Mouse (Mus musculus) spleen, embryonic (tissue): ENCODE measurements around the gene Khdc1c.
"Not testable (repeated sequence)": the region's sequence is repeated elsewhere in the genome, so short reads cannot be mapped to it uniquely, and the experiment has no call there.

ENCODE experiments used
- CTCF ChIA-PET: fragments of 350-600 bp; sonication (Branson Sonifier 250); formaldehyde crosslinking; loops from one replicate; lab custom pipeline; 2022; lab: Charles Lee

The Khdc1c gene

GRCm38 (mm10) chr1:21368031-21368430, at the start of gene Khdc1c:
Gene Khdc1c, plus strand, starts transcription at chr1:21368331.
- CTCF ChIA-PET, result interaction anchor here (0.7 kb wide), 1 partner anchor 110 kb away, joined by 9 read pairs; no protein-coding TSS in a partner anchor

GRCm38 (mm10) chr1:21320271-21320670, 47.9 kb upstream of the Khdc1c start:
- CTCF ChIA-PET, result not testable (repeated sequence)

GRCm38 (mm10) chr1:21321656-21322055, 46.5 kb upstream of the Khdc1c start:
- CTCF ChIA-PET, result no interaction called here

- CTCF ChIA-PET, result no interaction called here
Measured at GRCm38 (mm10) chr1:21323996-21324574, 44.0 kb upstream of the Khdc1c start.

- CTCF ChIA-PET, result no interaction called here
Measured at GRCm38 (mm10) chr1:21324633-21325032, 43.5 kb upstream of the Khdc1c start.

- CTCF ChIA-PET, result no interaction called here
Measured at GRCm38 (mm10) chr1:21326733-21327132, 41.4 kb upstream of the Khdc1c start.

- CTCF ChIA-PET, result not testable (repeated sequence)
Measured at GRCm38 (mm10) chr1:21331161-21331560, 37.0 kb upstream of the Khdc1c start.

- CTCF ChIA-PET, result no interaction called here
Measured at GRCm38 (mm10) chr1:21333222-21333973, 34.7 kb upstream of the Khdc1c start.

GRCm38 (mm10) chr1:21335836-21336235, 32.3 kb upstream of the Khdc1c start:
- CTCF ChIA-PET, result no interaction called here

- CTCF ChIA-PET, result no interaction called here
Measured at GRCm38 (mm10) chr1:21340745-21341144, 27.4 kb upstream of the Khdc1c start.

- CTCF ChIA-PET, result no interaction called here
Measured at GRCm38 (mm10) chr1:21344253-21344652, 23.9 kb upstream of the Khdc1c start.

- CTCF ChIA-PET, result not testable (repeated sequence)
Measured at GRCm38 (mm10) chr1:21344752-21345151, 23.4 kb upstream of the Khdc1c start.

GRCm38 (mm10) chr1:21349341-21349740, 18.8 kb upstream of the Khdc1c start, which contains the start of gene Khdc1a:
Gene Khdc1a, plus strand, starts transcription at chr1:21349641.
- CTCF ChIA-PET, result no interaction called here

- CTCF ChIA-PET, result no interaction called here
Measured at GRCm38 (mm10) chr1:21383256-21383655, 15.1 kb downstream of the Khdc1c start, which contains the start of gene Khdc1b. Gene Khdc1b, plus strand, starts transcription at chr1:21383556.

GRCm38 (mm10) chr1:21391138-21391671, 23.1 kb downstream of the Khdc1c start:
- CTCF ChIA-PET, result no interaction called here

GRCm38 (mm10) chr1:21402804-21403203, 34.7 kb downstream of the Khdc1c start:
- CTCF ChIA-PET, result no interaction called here

- CTCF ChIA-PET, result no interaction called here
Measured at GRCm38 (mm10) chr1:21407266-21407665, 39.1 kb downstream of the Khdc1c start.

- CTCF ChIA-PET, result interaction anchor here (0.6 to 0.7 kb wide), 2 partner anchors 701 to 858 kb away, joined by 4 read pairs; no protein-coding TSS in a partner anchor
Measured at GRCm38 (mm10) chr1:21411331-21412196, 43.4 kb downstream of the Khdc1c start.

- CTCF ChIA-PET, result interaction anchor here (0.7 kb wide), 1 partner anchor 858 kb away, joined by 4 read pairs; no protein-coding TSS in a partner anchor
Measured at GRCm38 (mm10) chr1:21412197-21412555, 44.0 kb downstream of the Khdc1c start.

- CTCF ChIA-PET, result interaction anchor here (0.6 kb wide), 1 partner anchor 277 kb away, joined by 3 read pairs; no protein-coding TSS in a partner anchor
Measured at GRCm38 (mm10) chr1:21419370-21419769, 51.2 kb downstream of the Khdc1c start.
